Mouse (Mus musculus) liver, postnatal 0 days (tissue): ENCODE measurements around the gene Ctps. TPM values are rescaled to one million over a fixed set of nuclear protein-coding genes. Genes with fewer than 3 reads are reported as not detected.
A peak's percentile ranks its signal among the peaks of the same experiment; 100 is the strongest.

Source experiments
- ATAC-seq: fragments of 200-750 bp; cut with Nextera tagmentation; 2 replicates; pipeline ENCODE4 v1.8.0; 2017; ENCODE audit warnings: mild to moderate bottlenecking, moderate library complexity
- DNase-seq: peaks from one replicate; pipeline ENCODE4 v3.0.0-alpha.2; 2016
- H3K27ac ChIP-seq: fragments of 300-500 bp; sonication (generic); 2 replicates; pipeline ENCODE4 v1.5.1; 2014; ENCODE audit warnings: antibody characterized with exemption, moderate library complexity, mild to moderate bottlenecking, low read depth
- H3K27me3 ChIP-seq: fragments of 300-500 bp; sonication (generic); 2 replicates; pipeline ENCODE4 v1.6.1; 2014; ENCODE audit warnings: low read length, control low read depth, mixed read lengths; ENCODE audit not compliant: insufficient read depth
- H3K36me3 ChIP-seq: fragments of 300-500 bp; sonication (generic); replicated peaks from 2 replicates; pipeline ENCODE4 v1.6.1; 2014; ENCODE audit warnings: mild to moderate bottlenecking, control low read depth, low read length, moderate library complexity, mixed read lengths; ENCODE audit not compliant: insufficient read depth
- H3K4me1 ChIP-seq: fragments of 300-500 bp; sonication (generic); 2 replicates; pipeline ENCODE4 v1.6.1; 2014; ENCODE audit warnings: antibody characterized with exemption, mild to moderate bottlenecking, control low read depth; ENCODE audit not compliant: insufficient read depth
- H3K4me2 ChIP-seq: fragments of 300-500 bp; sonication (generic); 2 replicates; pipeline ENCODE4 v1.6.1; 2014; ENCODE audit warnings: low read depth, mild to moderate bottlenecking, low read length, moderate library complexity, mixed read lengths
- H3K4me3 ChIP-seq: fragments of 300-500 bp; sonication (generic); 2 replicates; pipeline ENCODE4 v1.5.1; 2014; ENCODE audit warnings: low read depth, low read length
- H3K9ac ChIP-seq: fragments of 300-500 bp; sonication (generic); replicated peaks from 2 replicates; pipeline ENCODE4 v1.6.1; 2014; ENCODE audit warnings: mild to moderate bottlenecking, moderate library complexity
- H3K9me3 ChIP-seq: fragments of 300-500 bp; sonication (generic); 2 replicates; pipeline ENCODE4 v1.6.1; 2016; ENCODE audit warnings: mild to moderate bottlenecking, control low read depth, low read length, mixed read lengths
- CTCF ChIP-seq: sonication (generic); IDR thresholded peaks from 2 replicates; pipeline ENCODE4 v1.5.1; 2016; ENCODE audit warnings: antibody characterized with exemption, low read depth
- EP300 ChIP-seq: IDR thresholded peaks from 2 replicates; pipeline ENCODE4 v1.6.1; 2016; ENCODE audit warnings: antibody characterized with exemption, low read depth, mild to moderate bottlenecking
- WGBS: fragments of 180-500 bp; shearing (Covaris S2); extraction: QIAGEN DNeasy Blood & Tissue Kit; methylation state at CpG from one replicate; pipeline ENCODE4 v1.1.7; 2014; ENCODE audit not compliant: insufficient replicate concordance; 5-methylcytosine and 5-hydroxymethylcytosine counted together
- polyA plus RNA-seq: library from polyadenylated mRNA; unstranded; fragments of >200 nt; fragmentation: Nextera tagmentation; extraction: Ambion mirVana; gene quantifications from 2 replicates; pipeline ENCODE4 v1.2.1, GENCODE M21; 2015

The Ctps gene
- polyA plus RNA-seq, 1 experiment from 2014 or later, result 14.5 TPM

GRCm38 (mm10) chr4:120565726-120566125 is 4.3 kb downstream of the Ctps start:
- H3K4me1 ChIP-seq, result peaks cover 21% of the 10 kb centered on the region
- peaks cover 20% of the 10 kb centered on the region for H3K36me3 ChIP-seq
- TF ChIP-seq CTCF (no peak), EP300 (0 out of 2 replicates have a peak, but pooled peaks have one; percentile 17)
- H3K27ac ChIP-seq, result no peak overlapping the region
- 62% methylated on average over 2 of the region's 2 CpGs for WGBS
- no peaks in the 10 kb centered on the region for H3K27me3 ChIP-seq
- ATAC-seq (peak; percentile 11; the same call in 1 of the 2 replicates), DNase-seq (no peak)
- H3K9me3 ChIP-seq, result no peaks in the 10 kb centered on the region
- H3K4me3 ChIP-seq, result no peak overlapping the region
- no peak overlapping the region for H3K4me2 ChIP-seq
- no peak overlapping the region for H3K9ac ChIP-seq

DNA sequence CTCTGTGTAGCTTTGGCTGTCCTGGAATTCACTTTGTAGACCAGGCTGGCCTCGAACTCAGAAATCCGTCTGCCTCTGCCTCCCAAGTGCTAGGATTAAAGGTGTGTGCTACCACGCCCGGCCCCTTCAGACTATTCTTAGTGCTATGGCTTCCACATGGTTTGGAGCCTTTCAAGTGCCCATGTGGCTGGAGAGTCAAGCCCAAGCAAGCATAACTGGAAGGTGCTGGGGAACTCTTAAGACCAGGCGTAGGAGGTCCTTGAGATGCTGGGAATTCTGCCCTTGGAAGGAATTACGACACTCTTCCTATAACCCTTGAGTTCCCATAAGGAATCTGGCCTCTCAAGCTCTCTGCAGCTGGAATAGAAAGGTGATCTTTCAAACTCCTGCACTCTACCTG is 13.5 kb downstream of the Ctps start:
- TF ChIP-seq EP300 (no peak), CTCF (no peak)
- Histone ChIP-seq H3K27me3 (no peaks in the 10 kb centered on the region), H3K9me3 (no peaks in the 10 kb centered on the region), H3K4me2 (no peak overlapping the region), H3K4me3 (no peak overlapping the region), H3K4me1 (no peaks in the 10 kb centered on the region), H3K9ac (no peak overlapping the region), H3K36me3 (peaks cover 63% of the 10 kb centered on the region), H3K27ac (no peak overlapping the region)
- 88% methylated on average over 6 of the region's 6 CpGs for WGBS
- no peak for ATAC-seq
- DNase-seq, result no peak

GRCm38 (mm10) chr4:120544896-120545295 is 25.2 kb downstream of the Ctps start:
- no peak overlapping the region for H3K9ac ChIP-seq
- H3K4me1 ChIP-seq, result no peaks in the 10 kb centered on the region
- ATAC-seq (no peak), DNase-seq (no peak)
- no peak for TF ChIP-seq EP300
- no peaks in the 10 kb centered on the region for H3K9me3 ChIP-seq
- no peak overlapping the region for H3K27ac ChIP-seq
- H3K4me3 ChIP-seq, result no peak overlapping the region
- H3K4me2 ChIP-seq, result no peak overlapping the region
- peaks cover 66% of the 10 kb centered on the region for H3K36me3 ChIP-seq
- H3K27me3 ChIP-seq, result no peaks in the 10 kb centered on the region
- WGBS, result 73% methylated on average over 1 of the region's 1 CpGs

- Histone ChIP-seq H3K9me3 (no peaks in the 10 kb centered on the region), H3K27me3 (no peaks in the 10 kb centered on the region), H3K4me3 (no peak overlapping the region), H3K4me2 (no peak overlapping the region), H3K36me3 (peaks cover 31% of the 10 kb centered on the region), H3K27ac (no peak overlapping the region), H3K4me1 (no peaks in the 10 kb centered on the region), H3K9ac (no peak overlapping the region)
- TF ChIP-seq EP300 (no peak), CTCF (no peak)
- 94% methylated on average over 10 of the region's 10 CpGs for WGBS
- DNase-seq (no peak), ATAC-seq (0 out of 2 replicates have a peak, but pooled peaks have one; percentile 13)
These were observed 31.4 kb downstream of the Ctps start for GRCm38 (mm10) chr4:120538664-120539063.

- Histone ChIP-seq H3K9me3 (no peaks in the 10 kb centered on the region), H3K36me3 (peaks cover 22% of the 10 kb centered on the region; the same call in 1 of the 2 replicates), H3K9ac (no peak within 1 kb of the TSS), H3K4me2 (no peak within 1 kb of the TSS), H3K27ac (no peak within 1 kb of the TSS), H3K4me3 (no peak within 1 kb of the TSS), H3K27me3 (no peaks in the 10 kb centered on the region), H3K4me1 (no peaks in the 10 kb centered on the region)
- 76% methylated on average over 6 of the region's 6 CpGs for WGBS
- TF ChIP-seq EP300 (no peak), CTCF (no peak)
- ATAC-seq, result no peak
- DNase-seq, result no peak
These were observed 38.1 kb downstream of the Ctps start, which contains the start of gene Slfnl1 for GRCm38 (mm10) chr4:120531986-120532385. Slfnl1 (plus strand) TSS chr4:120532231.

- peaks cover 46% of the 10 kb centered on the region for H3K36me3 ChIP-seq
- WGBS, result 84% methylated on average over 9 of the region's 9 CpGs
These were observed 41.9 kb downstream of the Ctps start for GRCm38 (mm10) chr4:120528171-120528570.

DNA sequence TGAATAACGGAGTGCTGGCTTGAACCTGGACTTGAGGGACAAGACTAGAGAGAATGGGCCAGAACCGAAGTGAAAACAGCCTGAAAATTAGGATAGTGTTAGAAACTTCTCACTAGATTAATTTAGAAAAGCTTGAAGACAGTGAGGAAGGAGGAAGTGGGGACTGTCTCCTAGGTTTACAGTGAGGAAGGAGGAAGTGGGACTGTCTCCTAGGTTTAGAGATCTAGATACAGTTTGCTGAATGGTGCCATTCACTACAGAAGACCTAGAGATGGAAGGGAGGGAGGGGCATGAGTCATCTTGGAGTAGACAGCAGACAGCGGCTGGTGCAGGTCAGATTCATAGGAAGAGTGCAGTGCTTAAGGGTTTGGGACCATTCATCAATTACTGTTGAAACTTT is 47.0 kb downstream of the Ctps start:
- Histone ChIP-seq H3K4me3 (no peak overlapping the region), H3K27ac (no peak overlapping the region), H3K27me3 (no peaks in the 10 kb centered on the region), H3K36me3 (peaks cover 44% of the 10 kb centered on the region), H3K4me2 (no peak overlapping the region), H3K9ac (no peak overlapping the region), H3K4me1 (no peaks in the 10 kb centered on the region), H3K9me3 (no peaks in the 10 kb centered on the region)
- DNase-seq (no peak), ATAC-seq (no peak)
- 75% methylated on average over 3 of the region's 3 CpGs for WGBS
- no peak for TF ChIP-seq CTCF
- TF ChIP-seq EP300, result no peak

More at GRCm38 (mm10) chr4:120528171-120528570, 41.9 kb downstream of the Ctps start:
- Histone ChIP-seq H3K4me1 (no peaks in the 10 kb centered on the region), H3K27me3 (no peaks in the 10 kb centered on the region), H3K27ac (no peak overlapping the region), H3K9ac (no peak overlapping the region), H3K9me3 (no peaks in the 10 kb centered on the region), H3K4me3 (no peak overlapping the region), H3K4me2 (no peak overlapping the region)
- TF ChIP-seq EP300 (no peak), CTCF (no peak)
- DNase-seq (no peak), ATAC-seq (no peak)
